Mouse (Mus musculus): ENCODE measurements around the gene Abcg5. TPM values are rescaled to one million over a fixed set of nuclear protein-coding genes. Genes with fewer than 3 reads are reported as not detected.

The Abcg5 gene
- polyA plus RNA-seq, 1 experiment from 2014 or later = 1.4 TPM

DNA sequence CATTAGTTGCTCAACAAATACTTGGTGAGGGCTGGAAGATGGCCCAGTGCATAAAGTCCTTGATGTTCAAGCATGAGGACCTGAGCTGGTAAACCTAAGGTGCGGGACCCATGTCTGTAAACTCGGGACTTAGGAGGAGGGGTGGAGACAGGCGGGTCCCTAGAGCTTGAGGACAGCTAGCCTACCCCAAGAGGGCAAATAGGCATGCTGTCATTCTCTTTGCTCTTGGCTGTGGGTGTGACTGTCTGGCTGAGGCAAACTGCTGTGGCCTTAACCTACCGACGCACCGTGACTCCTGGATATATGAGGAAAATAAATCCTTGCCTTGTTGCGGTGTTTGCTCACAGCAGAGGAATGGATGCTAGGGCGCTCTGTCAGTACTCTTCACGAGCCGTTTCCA lies 55.1 kb downstream of the Abcg5 start:
- WGBS = 71% methylated on average over 10 of the region's 10 CpGs

DNA sequence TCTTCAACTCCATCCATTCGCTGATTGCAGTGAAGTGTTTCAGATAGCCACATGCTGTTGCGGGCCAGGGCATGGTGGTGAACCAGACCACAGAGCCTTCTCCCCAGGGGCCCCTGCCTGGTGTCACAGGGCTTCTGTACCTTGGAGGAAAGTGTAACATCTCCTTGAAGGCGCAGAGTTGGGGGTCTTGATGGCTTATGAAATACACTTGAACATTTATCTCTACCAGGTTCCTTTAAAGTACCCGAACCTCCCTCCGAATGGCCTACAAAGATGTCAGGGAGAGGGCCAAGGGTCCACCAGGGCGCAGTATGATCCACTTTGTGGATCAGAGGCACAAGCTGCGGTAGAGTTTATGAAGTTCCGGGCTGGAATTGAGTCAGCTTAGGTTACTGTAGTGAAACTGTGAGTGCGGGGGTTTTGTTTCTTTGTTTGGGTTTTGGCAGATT lies 55.9 kb downstream of the Abcg5 start:
- ATAC-seq (ENCODE audit: insufficient read depth, low FRiP score) = 0 out of 2 replicates have a peak, but pooled peaks have one; percentile 31
- WGBS = 20% methylated on average over 9 of the region's 9 CpGs
- H3K27ac ChIP-seq (ENCODE audit: low read length) = peak overlapping the region; percentile 20; the same call in 1 of the 2 replicates

More for the DNA sequence above, 55.1 kb downstream of the Abcg5 start:
- no peak overlapping the region for H3K4me2 ChIP-seq (ENCODE audit: low read depth, low read length)
- H3K36me3 ChIP-seq (ENCODE audit: control insufficient read depth, insufficient read depth, low read length) = no peaks in the 10 kb centered on the region
- no peak overlapping the region for H3K4me3 ChIP-seq (replicated peaks; ENCODE audit: low read length)
- H3K9ac ChIP-seq (ENCODE audit: low read length) = no peak overlapping the region
- H3K4me1 ChIP-seq (ENCODE audit: control insufficient read depth, insufficient read depth, low read length) = 0 out of 2 replicates have a peak, but pooled peaks cover 4% of the 10 kb centered on the region
- no peak for ATAC-seq (ENCODE audit: insufficient read depth, low FRiP score)
- no peaks in the 10 kb centered on the region for H3K9me3 ChIP-seq (replicated peaks; ENCODE audit: control insufficient read depth, low read length)
- no peaks in the 10 kb centered on the region for H3K27me3 ChIP-seq (ENCODE audit: control insufficient read depth, insufficient read depth, low read length)
- no peak overlapping the region for H3K27ac ChIP-seq (ENCODE audit: low read length)

DNA sequence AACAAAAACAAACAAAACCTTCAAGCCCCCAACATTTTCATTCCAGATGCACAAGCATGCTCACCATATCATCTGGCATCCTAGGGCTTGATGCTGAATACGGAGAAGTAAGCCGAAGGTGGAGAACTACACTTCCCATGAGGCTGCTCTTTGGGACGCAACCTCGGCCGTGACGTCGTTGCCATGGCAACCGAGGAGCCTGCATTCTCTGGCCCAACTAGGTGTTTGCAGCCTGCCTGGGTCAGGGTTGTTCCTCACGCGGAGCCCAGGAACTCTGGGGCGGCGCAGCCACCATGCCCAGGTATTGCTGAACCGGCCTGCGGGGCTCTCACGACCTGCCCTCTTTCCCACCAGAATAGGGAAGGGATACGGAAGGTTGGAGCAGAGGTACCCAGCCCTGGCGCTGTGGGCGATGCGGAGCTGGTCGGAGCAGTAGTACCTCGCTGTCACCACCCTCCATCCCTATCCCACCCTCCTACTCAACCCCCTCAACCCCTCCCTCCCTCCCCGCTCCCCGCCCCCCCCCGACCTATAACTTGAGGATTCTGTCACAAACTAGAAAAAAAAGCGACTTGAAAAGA lies 56.4 kb downstream of the Abcg5 start, which contains the start of gene Dync2li1:
TSS of gene Dync2li1 (plus strand) at position 221 of the 581 bp plus-strand sequence.
- Histone ChIP-seq H3K4me3 (replicated peaks; ENCODE audit: low read length) (peak within 1 kb of the TSS; percentile 63), H3K27ac (ENCODE audit: low read length) (peak within 1 kb of the TSS; percentile 20; the same call in 1 of the 2 replicates)

More for the DNA sequence above, 55.9 kb downstream of the Abcg5 start:
- Histone ChIP-seq H3K4me2 (ENCODE audit: low read depth, low read length) (peak overlapping the region; percentile 80), H3K27me3 (ENCODE audit: control insufficient read depth, insufficient read depth, low read length) (no peaks in the 10 kb centered on the region), H3K4me1 (ENCODE audit: control insufficient read depth, insufficient read depth, low read length) (0 out of 2 replicates have a peak, but pooled peaks cover 4% of the 10 kb centered on the region), H3K4me3 (replicated peaks; ENCODE audit: low read length) (peak overlapping the region; percentile 63), H3K9ac (ENCODE audit: low read length) (peak overlapping the region; percentile 79), H3K36me3 (ENCODE audit: control insufficient read depth, insufficient read depth, low read length) (no peaks in the 10 kb centered on the region), H3K9me3 (replicated peaks; ENCODE audit: control insufficient read depth, low read length) (no peaks in the 10 kb centered on the region)

DNA sequence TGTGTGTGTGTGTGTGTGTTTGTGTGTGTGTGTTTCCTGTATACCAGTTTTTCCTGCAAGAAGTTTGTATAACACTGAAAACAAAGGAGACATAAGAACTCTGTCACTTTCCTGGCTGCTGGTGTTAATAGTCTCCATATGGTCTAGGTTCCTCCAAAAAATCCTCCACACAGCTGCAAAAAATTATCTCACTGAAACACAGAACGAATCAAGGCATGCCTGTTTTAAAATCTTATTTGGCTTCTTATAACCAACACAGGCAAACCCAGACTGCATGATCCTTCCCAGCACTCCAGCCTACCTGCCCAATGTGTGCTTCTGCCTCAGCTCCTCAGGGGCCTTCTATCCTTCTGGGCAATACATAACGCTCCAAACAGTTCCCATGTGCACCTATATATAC lies 59.9 kb downstream of the Abcg5 start:
- H3K4me1 ChIP-seq (ENCODE audit: control insufficient read depth, insufficient read depth, low read length) = 0 out of 2 replicates have a peak, but pooled peaks cover 4% of the 10 kb centered on the region
- no peak overlapping the region for H3K9ac ChIP-seq (ENCODE audit: low read length)
- ATAC-seq (ENCODE audit: insufficient read depth, low FRiP score) = 0 out of 2 replicates have a peak, but pooled peaks have one; percentile 9
- H3K4me2 ChIP-seq (ENCODE audit: low read depth, low read length) = no peak overlapping the region
- no peaks in the 10 kb centered on the region for H3K9me3 ChIP-seq (replicated peaks; ENCODE audit: control insufficient read depth, low read length)
- H3K4me3 ChIP-seq (replicated peaks; ENCODE audit: low read length) = no peak overlapping the region
- 60% methylated on average over 2 of the region's 2 CpGs for WGBS
- H3K27ac ChIP-seq (ENCODE audit: low read length) = peak overlapping the region; percentile 44
- no peaks in the 10 kb centered on the region; the same call in 1 of the 2 replicates for H3K36me3 ChIP-seq (ENCODE audit: control insufficient read depth, insufficient read depth, low read length)
- H3K27me3 ChIP-seq (ENCODE audit: control insufficient read depth, insufficient read depth, low read length) = no peaks in the 10 kb centered on the region

More for the DNA sequence above, 56.4 kb downstream of the Abcg5 start, which contains the start of gene Dync2li1:
- no peaks in the 10 kb centered on the region for H3K36me3 ChIP-seq (ENCODE audit: control insufficient read depth, insufficient read depth, low read length)
- peak within 1 kb of the TSS; percentile 80 for H3K4me2 ChIP-seq (ENCODE audit: low read depth, low read length)
- peak; percentile 95 for ATAC-seq (ENCODE audit: insufficient read depth, low FRiP score)
- 1% methylated on average over 25 of the region's 25 CpGs for WGBS
- no peaks in the 10 kb centered on the region for H3K9me3 ChIP-seq (replicated peaks; ENCODE audit: control insufficient read depth, low read length)
- H3K9ac ChIP-seq (ENCODE audit: low read length) = peak within 1 kb of the TSS; percentile 79
- 0 out of 2 replicates have a peak, but pooled peaks cover 4% of the 10 kb centered on the region for H3K4me1 ChIP-seq (ENCODE audit: control insufficient read depth, insufficient read depth, low read length)
- no peaks in the 10 kb centered on the region for H3K27me3 ChIP-seq (ENCODE audit: control insufficient read depth, insufficient read depth, low read length)

DNA sequence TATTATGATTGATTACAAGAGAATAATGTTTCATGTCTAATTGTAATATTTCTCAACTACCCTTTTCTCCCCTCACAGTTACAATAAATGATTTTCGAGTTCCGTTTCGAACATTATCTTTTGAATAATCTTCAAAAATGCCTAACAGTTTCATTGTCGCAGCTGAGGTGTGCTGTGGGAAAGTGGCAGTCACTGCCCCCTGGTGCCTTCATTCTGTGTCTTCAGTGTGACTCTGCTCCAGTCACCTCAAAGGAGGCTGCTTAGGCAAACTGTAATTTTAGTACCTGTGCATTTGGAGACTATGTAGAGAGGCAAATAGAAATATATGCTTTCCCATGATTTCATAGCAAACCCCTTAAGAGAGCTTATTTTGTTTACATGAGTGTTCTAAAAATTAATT lies 60.8 kb downstream of the Abcg5 start:
- Histone ChIP-seq H3K27ac (ENCODE audit: low read length) (no peak overlapping the region), H3K9ac (ENCODE audit: low read length) (no peak overlapping the region), H3K4me2 (ENCODE audit: low read depth, low read length) (no peak overlapping the region), H3K4me1 (ENCODE audit: control insufficient read depth, insufficient read depth, low read length) (0 out of 2 replicates have a peak, but pooled peaks cover 4% of the 10 kb centered on the region), H3K27me3 (ENCODE audit: control insufficient read depth, insufficient read depth, low read length) (no peaks in the 10 kb centered on the region), H3K9me3 (replicated peaks; ENCODE audit: control insufficient read depth, low read length) (no peaks in the 10 kb centered on the region), H3K4me3 (replicated peaks; ENCODE audit: low read length) (no peak overlapping the region), H3K36me3 (ENCODE audit: control insufficient read depth, insufficient read depth, low read length) (no peaks in the 10 kb centered on the region; the same call in 1 of the 2 replicates)
- 80% methylated on average over 4 of the region's 4 CpGs for WGBS
- ATAC-seq (ENCODE audit: insufficient read depth, low FRiP score) = no peak

DNA sequence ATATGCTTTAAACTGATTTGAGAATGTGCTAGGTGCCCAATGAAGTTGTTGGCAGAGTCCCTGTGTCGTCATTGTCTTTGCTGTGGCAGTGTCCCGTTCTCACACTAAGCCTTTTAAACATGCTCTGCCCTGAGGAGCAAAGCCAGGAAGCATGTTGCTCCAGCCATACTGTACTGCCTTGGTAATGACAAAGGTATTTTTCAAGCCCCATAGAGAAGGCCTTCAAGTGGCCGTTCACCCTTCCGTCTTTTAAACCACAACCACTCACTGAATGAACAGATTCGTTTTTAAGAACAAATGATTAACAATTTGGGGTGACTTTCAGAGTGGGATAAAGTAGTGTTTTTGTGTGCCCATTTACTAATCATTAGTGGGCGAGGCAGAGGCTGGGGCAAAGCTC lies 61.6 kb downstream of the Abcg5 start:
- no peaks in the 10 kb centered on the region for H3K27me3 ChIP-seq (ENCODE audit: control insufficient read depth, insufficient read depth, low read length)
- ATAC-seq (ENCODE audit: insufficient read depth, low FRiP score) = no peak
- WGBS = 85% methylated on average over 6 of the region's 6 CpGs

DNA sequence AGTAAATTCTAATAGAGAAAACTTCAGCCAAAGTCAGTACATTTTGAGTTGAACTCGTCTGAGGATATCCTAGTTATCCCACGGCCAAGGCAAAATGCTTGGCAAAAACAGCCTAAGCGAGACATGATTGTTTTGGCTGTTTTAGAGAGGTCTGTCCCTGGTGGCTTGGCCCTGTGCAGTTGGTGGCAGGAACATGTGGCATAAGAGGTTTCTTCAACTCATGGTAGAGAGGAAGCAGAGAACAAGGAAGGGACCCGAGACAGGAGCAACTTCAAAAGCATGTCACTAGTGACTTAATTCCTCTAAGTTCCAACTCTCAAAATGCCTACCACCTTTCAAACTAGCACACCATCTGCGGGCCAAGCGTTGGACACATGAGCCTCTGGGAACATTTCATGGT lies 62.2 kb downstream of the Abcg5 start:
- 86% methylated on average over 6 of the region's 6 CpGs for WGBS
- no peak for ATAC-seq (ENCODE audit: insufficient read depth, low FRiP score)

More for the DNA sequence above, 61.6 kb downstream of the Abcg5 start:
- H3K4me2 ChIP-seq (ENCODE audit: low read depth, low read length) = no peak overlapping the region
- no peak overlapping the region for H3K9ac ChIP-seq (ENCODE audit: low read length)
- H3K4me3 ChIP-seq (replicated peaks; ENCODE audit: low read length) = no peak overlapping the region
- no peak overlapping the region for H3K27ac ChIP-seq (ENCODE audit: low read length)
- no peaks in the 10 kb centered on the region for H3K9me3 ChIP-seq (replicated peaks; ENCODE audit: control insufficient read depth, low read length)
- no peaks in the 10 kb centered on the region; the same call in 1 of the 2 replicates for H3K36me3 ChIP-seq (ENCODE audit: control insufficient read depth, insufficient read depth, low read length)
- H3K4me1 ChIP-seq (ENCODE audit: control insufficient read depth, insufficient read depth, low read length) = no peaks in the 10 kb centered on the region

DNA sequence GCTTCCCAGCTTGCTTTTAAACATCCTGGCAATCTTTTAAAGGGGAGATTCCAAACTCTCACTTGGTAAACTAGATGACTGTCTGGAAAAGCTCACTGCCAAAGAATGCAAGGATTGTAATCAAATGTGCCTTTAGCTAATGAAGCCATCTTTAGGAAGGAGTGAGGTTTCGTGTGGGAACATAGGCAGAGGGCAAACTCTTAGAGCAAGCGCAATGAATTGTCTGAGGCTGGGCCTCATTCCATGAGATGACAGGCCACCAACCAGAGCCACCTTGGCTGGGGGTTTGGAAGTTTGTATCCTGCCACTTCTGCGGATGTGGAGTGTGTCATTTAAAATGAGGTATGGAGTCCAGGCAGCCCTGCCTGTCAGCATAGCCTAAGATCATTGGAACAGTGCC lies 62.7 kb downstream of the Abcg5 start:
- ATAC-seq (ENCODE audit: insufficient read depth, low FRiP score) = peak; percentile 31; the same call in 1 of the 2 replicates
- Histone ChIP-seq H3K4me2 (ENCODE audit: low read depth, low read length) (no peak overlapping the region), H3K27ac (ENCODE audit: low read length) (peak overlapping the region; percentile 74), H3K36me3 (ENCODE audit: control insufficient read depth, insufficient read depth, low read length) (peaks cover 3% of the 10 kb centered on the region; the same call in 1 of the 2 replicates), H3K4me1 (ENCODE audit: control insufficient read depth, insufficient read depth, low read length) (no peaks in the 10 kb centered on the region), H3K4me3 (replicated peaks; ENCODE audit: low read length) (no peak overlapping the region), H3K27me3 (ENCODE audit: control insufficient read depth, insufficient read depth, low read length) (no peaks in the 10 kb centered on the region), H3K9ac (ENCODE audit: low read length) (no peak overlapping the region), H3K9me3 (replicated peaks; ENCODE audit: control insufficient read depth, low read length) (no peaks in the 10 kb centered on the region)
- WGBS = 37% methylated on average over 3 of the region's 3 CpGs

More for the DNA sequence above, 62.2 kb downstream of the Abcg5 start:
- peaks cover 3% of the 10 kb centered on the region; the same call in 1 of the 2 replicates for H3K36me3 ChIP-seq (ENCODE audit: control insufficient read depth, insufficient read depth, low read length)
- H3K4me1 ChIP-seq (ENCODE audit: control insufficient read depth, insufficient read depth, low read length) = no peaks in the 10 kb centered on the region
- no peaks in the 10 kb centered on the region for H3K27me3 ChIP-seq (ENCODE audit: control insufficient read depth, insufficient read depth, low read length)
- peak overlapping the region; percentile 74 for H3K27ac ChIP-seq (ENCODE audit: low read length)
- H3K4me3 ChIP-seq (replicated peaks; ENCODE audit: low read length) = no peak overlapping the region
- H3K4me2 ChIP-seq (ENCODE audit: low read depth, low read length) = no peak overlapping the region
- H3K9me3 ChIP-seq (replicated peaks; ENCODE audit: control insufficient read depth, low read length) = no peaks in the 10 kb centered on the region
- H3K9ac ChIP-seq (ENCODE audit: low read length) = no peak overlapping the region

DNA sequence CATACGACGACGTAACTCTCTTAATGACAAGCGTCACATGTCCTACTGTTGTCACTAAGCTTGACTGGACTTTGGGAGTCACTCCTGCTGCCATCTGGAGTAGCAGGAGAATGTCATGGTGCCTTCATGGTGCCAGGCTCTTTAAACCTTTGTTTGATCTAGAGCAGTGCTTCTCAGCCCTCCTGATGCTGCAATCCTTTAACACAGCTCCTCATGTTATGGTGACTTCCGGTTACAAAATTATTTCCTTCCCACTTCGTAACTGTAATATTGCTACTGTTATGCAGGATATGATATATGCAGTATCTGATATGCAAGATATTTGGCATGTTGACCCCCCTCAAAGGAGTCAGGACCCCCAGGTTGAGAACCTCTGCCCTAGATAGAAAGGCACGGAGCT lies 63.7 kb downstream of the Abcg5 start:
- Histone ChIP-seq H3K27me3 (ENCODE audit: control insufficient read depth, insufficient read depth, low read length) (no peaks in the 10 kb centered on the region), H3K36me3 (ENCODE audit: control insufficient read depth, insufficient read depth, low read length) (peaks cover 3% of the 10 kb centered on the region; the same call in 1 of the 2 replicates), H3K27ac (ENCODE audit: low read length) (peak overlapping the region; percentile 81; the same call in 1 of the 2 replicates), H3K4me1 (ENCODE audit: control insufficient read depth, insufficient read depth, low read length) (no peaks in the 10 kb centered on the region), H3K9ac (ENCODE audit: low read length) (no peak overlapping the region), H3K9me3 (replicated peaks; ENCODE audit: control insufficient read depth, low read length) (no peaks in the 10 kb centered on the region), H3K4me3 (replicated peaks; ENCODE audit: low read length) (no peak overlapping the region), H3K4me2 (ENCODE audit: low read depth, low read length) (no peak overlapping the region)
- no peak for ATAC-seq (ENCODE audit: insufficient read depth, low FRiP score)
- 78% methylated on average over 7 of the region's 7 CpGs for WGBS

Data from stomach, embryonic 16.5 days (tissue).